Mouse (Mus musculus) stomach, postnatal 0 days (tissue): ENCODE results near the gene Mid1ip1.

ENCODE experiments used
- CTCF ChIP-seq: IDR thresholded peaks from 2 replicates; pipeline ENCODE4 v1.5.1; 2016; ENCODE audit warnings: antibody characterized with exemption, low read depth, mild to moderate bottlenecking, moderate library complexity
- EP300 ChIP-seq: optimal IDR thresholded peaks from 2 replicates; pipeline ENCODE3; 2016; ENCODE audit warnings: antibody characterized with exemption

- TF ChIP-seq EP300, result no peak
- TF ChIP-seq CTCF, result no peak
These were observed 20.1 kb downstream of the Mid1ip1 start for GRCm38 (mm10) chrX:10734874-10735273.
